Mouse (Mus musculus) left cerebral cortex, adult 8-10 months (tissue): ENCODE measurements around the gene Olfr1340. TPM values are rescaled to one million over a fixed set of nuclear protein-coding genes. Genes with fewer than 3 reads are reported as not detected.

ENCODE experiments used
- DNase-seq, 2 experiments: peaks; one replicate each; pipeline ENCODE4 v3.0.0; 2022; ENCODE audit warnings: low spot score in 2 of 2
- total RNA-seq, 4 experiments: library from RNA; stranded (reverse); gene quantifications; 2 replicates each; pipeline ENCODE4 v1.2.4; 2022

Gene Olfr1340
- total RNA-seq: not detected

- DNase-seq: no peak
Measured at GRCm38 (mm10) chr4:118719838-118720237, at the start of gene Olfr1340. Olfr1340 (plus strand) TSS chr4:118720138.

DNA sequence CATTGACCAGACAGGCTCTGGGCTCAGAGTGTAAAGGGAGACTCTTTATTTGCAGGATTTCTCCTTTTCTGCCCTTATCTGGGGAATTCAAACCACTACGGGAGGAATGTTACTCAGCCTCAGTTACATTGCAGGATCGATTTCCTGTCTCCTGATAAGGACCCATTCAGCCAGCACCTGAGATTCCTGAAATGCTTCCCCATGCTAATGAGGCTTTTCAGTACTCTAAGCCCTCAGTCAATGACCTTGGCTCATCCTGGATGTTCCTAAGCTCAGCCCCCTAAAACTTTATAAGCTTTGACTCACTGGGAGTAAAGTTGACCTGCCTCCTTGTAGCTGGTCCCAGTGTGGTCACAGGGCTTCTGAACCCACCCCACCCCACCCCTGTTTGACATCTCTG is 32.9 kb upstream of the Olfr1340 start:
- no peak for DNase-seq

- DNase-seq: no peak
Measured at GRCm38 (mm10) chr4:118692412-118692973, 27.4 kb upstream of the Olfr1340 start, which contains the start of gene Olfr1342. Olfr1342 (minus strand) TSS chr4:118692756.

- DNase-seq: no peak
Measured at GRCm38 (mm10) chr4:118693812-118694211, 26.1 kb upstream of the Olfr1340 start.

GRCm38 (mm10) chr4:118703223-118703622 is 16.7 kb upstream of the Olfr1340 start, which contains the start of gene Olfr1341:
Olfr1341 (plus strand) TSS chr4:118703523.
- no peak for DNase-seq

DNA sequence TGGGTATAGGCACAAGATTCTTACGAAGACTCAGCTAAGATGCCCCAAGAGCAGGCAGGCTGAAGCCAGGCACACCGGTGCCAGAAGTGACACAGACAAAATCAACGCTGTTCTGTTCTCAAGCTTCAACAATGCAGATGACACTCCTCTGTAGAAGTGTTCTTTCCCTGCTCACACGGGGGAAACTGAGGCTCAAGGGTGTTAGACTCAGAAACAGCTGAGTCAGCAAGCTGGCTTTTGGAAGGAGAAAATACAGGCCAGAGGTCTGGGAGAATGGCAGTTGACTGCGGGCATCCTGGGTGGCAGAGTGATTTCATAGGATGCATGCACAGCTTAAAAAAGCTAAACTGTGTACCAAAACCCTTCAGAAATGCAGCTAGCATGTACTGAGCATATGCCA is 11.9 kb upstream of the Olfr1340 start:
- DNase-seq: no peak

GRCm38 (mm10) chr4:118711656-118712055 is 8.3 kb upstream of the Olfr1340 start:
- no peak for DNase-seq

DNA sequence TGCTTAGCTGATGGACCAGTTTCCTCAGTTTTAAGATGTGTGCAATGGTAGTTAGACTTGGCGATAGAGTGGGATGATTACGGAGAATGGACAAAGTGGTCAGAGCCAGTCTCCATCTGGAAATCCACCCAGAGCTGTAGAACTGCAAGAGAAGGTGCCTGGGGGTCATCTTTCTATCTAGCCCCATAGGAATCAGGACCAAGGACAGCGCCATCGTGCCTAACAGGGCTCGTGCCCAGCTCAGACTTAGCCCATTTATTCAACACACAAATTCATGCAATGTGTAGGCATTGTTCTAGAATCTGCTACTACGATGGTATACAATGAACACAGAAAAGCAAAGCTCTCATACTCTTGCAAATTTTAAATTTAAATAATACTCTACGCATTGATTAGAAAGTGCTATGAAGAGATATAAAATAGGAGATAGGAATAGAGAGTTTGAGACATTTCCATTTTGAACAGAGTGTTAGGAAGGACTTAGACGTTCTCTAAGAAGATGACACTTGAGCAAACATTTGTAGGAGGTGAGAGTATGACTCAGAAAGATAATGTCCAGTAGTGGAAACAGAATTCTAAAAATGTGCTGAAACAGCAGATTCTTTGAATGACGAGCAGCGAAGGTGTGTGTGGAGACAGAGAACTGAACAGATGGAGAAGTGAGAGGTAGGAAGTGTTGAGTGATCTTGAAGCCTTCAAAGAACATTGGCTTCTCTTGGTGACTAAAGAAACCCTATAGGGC is 2.0 kb downstream of the Olfr1340 start:
- no peak for DNase-seq

GRCm38 (mm10) chr4:118731875-118732274 is 11.9 kb downstream of the Olfr1340 start, which contains the start of gene Olfr1339:
Olfr1339 (plus strand) TSS chr4:118732175.
- DNase-seq: no peak

GRCm38 (mm10) chr4:118739574-118739973 is 19.6 kb downstream of the Olfr1340 start:
- no peak for DNase-seq

GRCm38 (mm10) chr4:118740988-118741698 is 21.2 kb downstream of the Olfr1340 start:
- no peak for DNase-seq

- no peak for DNase-seq
Measured at GRCm38 (mm10) chr4:118741881-118742280, 21.9 kb downstream of the Olfr1340 start.

GRCm38 (mm10) chr4:118758637-118759036 is 38.7 kb downstream of the Olfr1340 start, which contains the start of gene Olfr1338:
Olfr1338 (minus strand) TSS chr4:118758737.
- DNase-seq: no peak

Other genes with a start within 250 kb of the Olfr1340 start
- gene Tie1, start 230.1 kb upstream of the Olfr1340 start, total RNA-seq: 1 to 10 TPM; 6.6 to 9.4 (median 8.3) TPM
- not detected for gene 2610528J11Rik, start 193.1 kb upstream of the Olfr1340 start, total RNA-seq
- gene Tmem125, start 176.1 kb upstream of the Olfr1340 start, total RNA-seq: 10 to 100 TPM; 10.0 to 14.0 (median 11.1) TPM
- gene Cfap57, start 99.4 kb upstream of the Olfr1340 start, total RNA-seq: 1 to 10 TPM in 1 of 4 experiments, under 1 TPM in 3; 0.65 to 1.1 (median 0.88) TPM
- gene Ebna1bp2, start 99.3 kb upstream of the Olfr1340 start, total RNA-seq: 10 to 100 TPM; 48.2 to 60.8 (median 56.0) TPM
- gene Olfr62, start 61.2 kb upstream of the Olfr1340 start, total RNA-seq: not detected
- gene Olfr1342, start 27.4 kb upstream of the Olfr1340 start, total RNA-seq: not detected
- not detected for gene Olfr1341, start 16.6 kb upstream of the Olfr1340 start, total RNA-seq
- gene Olfr1339, start 12.0 kb downstream of the Olfr1340 start, total RNA-seq: not detected
- gene Olfr1338, start 38.6 kb downstream of the Olfr1340 start, total RNA-seq: not detected
- not detected for gene Olfr1337, start 62.4 kb downstream of the Olfr1340 start, total RNA-seq
- not detected for gene Olfr1335, start 89.8 kb downstream of the Olfr1340 start, total RNA-seq
- not detected for gene Olfr1333, start 116.1 kb downstream of the Olfr1340 start, total RNA-seq
- not detected for gene Olfr1331, start 144.5 kb downstream of the Olfr1340 start, total RNA-seq
- not detected for gene Olfr1330, start 168.5 kb downstream of the Olfr1340 start, total RNA-seq
- gene Olfr1329, start 197.3 kb downstream of the Olfr1340 start, total RNA-seq: not detected
- not detected for gene Olfr1328, start 218.5 kb downstream of the Olfr1340 start, total RNA-seq
- under 1 TPM in 2 of 4 experiments, not detected in 2; 0.37 to 0.42 TPM for gene Lao1, start 241.4 kb downstream of the Olfr1340 start, total RNA-seq